Mouse (Mus musculus) liver, embryonic 14.5 days (tissue): ENCODE data around the gene Nmd3.

ENCODE experiments used
- CTCF ChIP-seq: IDR thresholded peaks from 2 replicates; pipeline ENCODE4 v1.5.1; 2016; ENCODE audit warnings: antibody characterized with exemption, low read depth, control low read depth
- EP300 ChIP-seq: IDR thresholded peaks from 2 replicates; pipeline ENCODE4 v1.6.1; 2016; ENCODE audit warnings: antibody characterized with exemption, low read depth

- no peak for TF ChIP-seq EP300
- no peak for TF ChIP-seq CTCF
These were observed 9.1 kb downstream of the Nmd3 start for GRCm38 (mm10) chr3:69730930-69731329.
